Mouse (Mus musculus) 3134 (cell line): ENCODE results near the gene Akap7.

Experiments used
- DNase-seq: peaks from one replicate; pipeline ENCODE4 v3.0.0-alpha.2; 2011; ENCODE audit warnings: low spot score; ENCODE audit not compliant: insufficient read length; ENCODE audit errors: extremely low read depth

Gene Akap7

DNA sequence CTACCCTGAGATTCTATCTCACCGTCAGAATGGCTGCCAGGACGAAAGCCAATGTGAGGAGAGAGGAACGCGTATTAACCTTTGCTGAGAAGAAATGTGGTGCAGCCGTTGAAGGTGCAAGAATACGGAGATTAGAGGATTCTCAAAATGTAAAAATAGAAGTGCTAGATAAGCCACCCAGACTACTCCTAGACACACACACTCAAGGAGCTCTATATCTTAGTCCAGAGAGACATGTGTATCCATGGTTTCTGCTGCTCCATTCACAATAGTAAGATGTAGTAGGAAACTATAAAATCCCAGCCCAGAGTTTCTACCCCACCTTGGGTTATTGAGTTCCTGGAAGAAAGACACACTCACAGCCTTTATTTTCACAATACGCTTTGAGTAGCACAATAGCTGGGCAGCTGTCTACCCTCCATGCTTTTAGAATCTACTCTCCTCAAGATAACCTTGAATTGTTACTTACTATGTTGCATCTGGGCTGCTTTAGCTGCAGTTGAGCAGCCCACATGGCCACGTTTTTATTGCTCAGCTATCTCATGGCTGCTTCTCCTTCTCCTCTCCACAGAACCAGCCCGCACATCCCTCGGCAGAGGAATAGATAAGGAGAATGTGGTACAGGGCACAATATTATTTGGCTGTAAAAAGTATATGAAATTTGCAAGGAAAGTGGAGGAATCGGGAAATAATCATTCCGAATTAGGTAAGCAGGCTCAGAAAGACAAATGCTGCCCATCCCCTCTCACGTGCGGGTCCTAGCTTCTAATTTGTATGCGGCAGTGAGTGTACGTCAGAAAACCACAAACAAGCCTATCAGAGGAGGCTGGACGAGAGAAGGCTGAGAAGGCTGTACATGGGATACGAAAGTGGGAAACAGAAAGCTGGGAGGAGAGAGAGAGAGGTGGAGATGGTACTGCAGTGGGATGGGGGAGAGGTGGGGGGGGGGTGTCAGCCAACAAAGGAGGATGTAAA is 162.6 kb downstream of the Akap7 start:
- no peak for DNase-seq

DNA sequence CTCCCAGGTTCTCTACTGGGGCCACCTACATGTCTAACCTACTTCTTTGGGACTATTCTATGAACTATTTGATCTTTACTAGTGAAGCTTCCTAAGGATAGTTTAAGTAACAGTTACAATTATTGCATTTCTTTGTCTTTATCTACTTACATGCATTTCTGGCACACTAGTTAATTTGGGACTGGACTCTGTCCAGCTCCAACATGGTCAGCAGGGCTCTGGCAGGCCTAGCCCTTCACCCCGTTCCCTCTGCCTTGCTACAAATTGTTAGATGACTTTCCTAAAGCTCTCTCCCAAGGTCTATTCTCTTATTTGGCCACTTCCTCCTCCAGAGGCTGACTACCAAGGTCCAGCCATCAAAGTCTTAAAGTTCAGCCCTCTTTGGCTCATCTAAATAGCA is 165.9 kb downstream of the Akap7 start:
- DNase-seq: no peak

- DNase-seq: no peak
Measured at GRCm38 (mm10) chr10:25140155-25140755, 167.4 kb downstream of the Akap7 start.

DNA sequence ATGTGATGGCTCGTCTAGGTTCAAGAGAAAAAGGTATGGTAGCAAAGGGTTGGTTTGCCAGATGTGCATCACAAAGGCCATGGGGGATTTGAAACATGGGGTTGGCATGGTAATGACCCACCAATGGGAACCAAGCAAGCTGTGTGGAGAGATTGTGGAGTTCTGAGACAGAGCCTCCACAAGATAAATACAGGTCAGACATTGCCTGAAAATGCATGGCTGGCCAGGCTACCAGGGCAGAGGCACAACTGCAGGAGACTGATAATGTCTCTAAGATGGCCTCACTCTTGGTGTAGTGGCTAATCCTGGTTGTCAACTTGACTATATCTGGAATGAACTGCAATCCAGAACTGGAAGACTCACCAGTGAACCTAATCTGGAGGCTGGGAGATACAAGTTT is 174.1 kb downstream of the Akap7 start:
- no peak for DNase-seq

DNA sequence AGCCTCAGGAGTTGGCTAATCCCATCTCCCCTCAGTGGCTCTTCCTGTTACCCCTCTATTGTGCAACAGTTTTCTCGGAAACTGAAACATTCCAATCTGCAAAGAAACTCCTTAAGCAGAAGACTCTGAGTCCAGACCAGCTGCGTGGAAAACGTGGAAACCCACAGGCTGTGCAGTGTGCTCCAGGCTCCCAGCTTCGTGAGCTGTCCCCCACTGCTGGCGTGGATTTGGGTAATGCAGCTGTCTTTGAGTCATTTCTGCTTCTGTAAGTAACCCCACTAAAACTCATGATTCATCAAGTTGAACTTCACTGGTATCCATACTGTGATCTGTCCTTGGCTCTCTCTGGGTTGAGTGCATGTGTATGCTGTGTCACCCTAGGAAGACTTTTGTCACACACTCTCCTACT is 179.2 kb downstream of the Akap7 start:
- DNase-seq: peak; percentile 25

GRCm38 (mm10) chr10:25126035-25126434 is 181.6 kb downstream of the Akap7 start:
- no peak for DNase-seq

GRCm38 (mm10) chr10:25120871-25121554 is 186.7 kb downstream of the Akap7 start:
- no peak for DNase-seq
